Mouse (Mus musculus) macrophage (primary cell): ENCODE measurements around the gene Oscar. TPM values are rescaled to one million over a fixed set of nuclear protein-coding genes. Genes with fewer than 3 reads are reported as not detected.
"Not testable (repeated sequence)": the region's sequence is repeated elsewhere in the genome, so short reads cannot be mapped to it uniquely, and the experiment has no call there.

ENCODE experiments used
- H3K27ac ChIP-seq: fragments of 350-480 bp; formaldehyde crosslinking; 2 replicates; pipeline ENCODE4 v1.9.0; 2021
- H3K36me3 ChIP-seq: fragments of 350-480 bp; formaldehyde crosslinking; 2 replicates; pipeline ENCODE4 v1.9.0; 2021; ENCODE audit errors: inconsistent target
- H3K4me3 ChIP-seq: fragments of 350-480 bp; formaldehyde crosslinking; 2 replicates; pipeline ENCODE4 v1.9.0; 2021; ENCODE audit errors: inconsistent target
- H3K79me2 ChIP-seq: fragments of 350-480 bp; formaldehyde crosslinking; 2 replicates; pipeline ENCODE4 v1.9.0; 2021; ENCODE audit errors: inconsistent target
- WGBS: methylation state at CpG from one replicate; pipeline ENCODE4 v1.1.7; 2026; ENCODE audit warnings: inconsistent platforms; ENCODE audit not compliant: missing documents; 5-methylcytosine and 5-hydroxymethylcytosine counted together
- polyA plus RNA-seq: library from polyadenylated mRNA; stranded (reverse); fragments of 250-400 nt; gene quantifications from 3 replicates; pipeline ENCODE4 v1.2.4, GENCODE M21; 2018; ENCODE audit warnings: inconsistent platforms

The Oscar gene
- polyA plus RNA-seq, 1 experiment from 2014 or later = not detected

DNA sequence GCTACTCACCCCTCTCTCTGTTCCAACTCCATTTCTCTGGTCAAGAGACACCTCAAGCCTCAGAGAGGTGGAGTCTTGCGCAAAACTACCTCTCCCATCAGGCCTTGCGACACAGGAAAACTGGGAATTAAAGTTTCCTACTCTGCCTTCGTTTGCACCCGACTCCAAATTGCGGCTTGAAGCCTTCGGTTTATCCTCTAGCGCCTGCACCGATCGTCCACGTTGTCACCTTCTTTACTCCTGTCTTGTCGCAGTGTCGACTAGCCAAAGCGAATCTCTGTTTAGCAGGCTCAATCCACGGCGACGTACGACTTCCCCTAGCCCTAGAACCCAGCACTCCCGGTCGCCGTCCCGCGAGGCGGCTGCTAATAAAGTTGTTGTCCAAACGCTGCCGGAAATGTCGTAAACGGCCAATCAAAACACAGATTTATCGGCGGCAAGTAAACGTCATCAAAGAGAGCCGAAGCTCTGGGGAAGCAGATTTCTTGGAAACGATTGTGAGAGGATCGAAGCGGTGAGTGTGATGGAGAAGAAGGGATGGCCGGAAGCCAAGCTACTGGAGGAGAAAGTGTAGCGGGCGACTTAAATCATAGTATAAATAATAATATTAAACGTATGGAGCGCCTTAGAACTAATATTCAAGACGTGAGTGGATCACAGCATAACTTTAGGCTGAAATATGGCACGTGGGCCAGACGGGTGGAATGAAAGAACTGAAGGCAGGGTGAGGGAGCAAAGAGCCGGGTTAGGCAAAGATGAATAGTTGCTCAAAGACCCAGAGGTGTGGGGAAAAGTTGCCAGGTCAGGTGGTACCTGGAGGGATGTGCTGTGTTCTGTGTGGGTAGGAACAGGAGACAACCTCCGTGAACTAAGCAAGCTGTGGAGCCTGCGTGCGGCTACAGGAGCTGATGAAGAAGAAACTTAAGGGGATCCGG is 13.9 kb upstream of the Oscar start, which contains the start of the genes Tfpt and Prpf31:
TSS of gene Tfpt (minus strand) at position 387 of the 935 bp plus-strand sequence.
TSS of gene Prpf31 (plus strand) at position 443 of the 935 bp plus-strand sequence.
- 1% methylated on average over 46 of the region's 47 CpGs for WGBS
- peak within 1 kb of the TSS; percentile 76 for H3K27ac ChIP-seq
- H3K79me2 ChIP-seq = peaks cover 63% of the 10 kb centered on the region
- H3K36me3 ChIP-seq = peaks cover 32% of the 10 kb centered on the region
- H3K4me3 ChIP-seq = peak within 1 kb of the TSS; percentile 95

DNA sequence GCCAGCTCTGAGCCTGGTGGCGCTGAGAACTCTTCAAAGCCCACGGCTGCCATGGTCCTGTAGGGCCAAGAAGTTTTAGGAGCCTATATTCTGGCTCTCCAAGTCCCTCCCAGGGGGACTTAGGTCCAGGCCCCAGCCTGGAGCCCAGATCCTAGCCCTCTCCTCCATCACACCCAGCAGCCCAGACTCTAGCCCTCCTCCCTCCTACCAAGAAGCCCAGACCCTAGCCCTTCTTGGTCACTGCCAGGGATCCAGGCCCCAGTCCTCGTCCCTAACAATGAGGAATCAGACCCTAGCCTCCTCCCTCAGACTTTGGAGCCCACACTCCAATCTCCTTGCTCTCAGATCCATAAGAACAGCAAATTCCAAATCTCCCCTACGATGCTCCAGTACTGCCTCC is 13.1 kb upstream of the Oscar start:
- H3K36me3 ChIP-seq = peaks cover 33% of the 10 kb centered on the region
- 38% methylated on average over 4 of the region's 4 CpGs for WGBS
- peaks cover 63% of the 10 kb centered on the region for H3K79me2 ChIP-seq
- H3K27ac ChIP-seq = peak overlapping the region; percentile 76
- peak overlapping the region; percentile 95 for H3K4me3 ChIP-seq

DNA sequence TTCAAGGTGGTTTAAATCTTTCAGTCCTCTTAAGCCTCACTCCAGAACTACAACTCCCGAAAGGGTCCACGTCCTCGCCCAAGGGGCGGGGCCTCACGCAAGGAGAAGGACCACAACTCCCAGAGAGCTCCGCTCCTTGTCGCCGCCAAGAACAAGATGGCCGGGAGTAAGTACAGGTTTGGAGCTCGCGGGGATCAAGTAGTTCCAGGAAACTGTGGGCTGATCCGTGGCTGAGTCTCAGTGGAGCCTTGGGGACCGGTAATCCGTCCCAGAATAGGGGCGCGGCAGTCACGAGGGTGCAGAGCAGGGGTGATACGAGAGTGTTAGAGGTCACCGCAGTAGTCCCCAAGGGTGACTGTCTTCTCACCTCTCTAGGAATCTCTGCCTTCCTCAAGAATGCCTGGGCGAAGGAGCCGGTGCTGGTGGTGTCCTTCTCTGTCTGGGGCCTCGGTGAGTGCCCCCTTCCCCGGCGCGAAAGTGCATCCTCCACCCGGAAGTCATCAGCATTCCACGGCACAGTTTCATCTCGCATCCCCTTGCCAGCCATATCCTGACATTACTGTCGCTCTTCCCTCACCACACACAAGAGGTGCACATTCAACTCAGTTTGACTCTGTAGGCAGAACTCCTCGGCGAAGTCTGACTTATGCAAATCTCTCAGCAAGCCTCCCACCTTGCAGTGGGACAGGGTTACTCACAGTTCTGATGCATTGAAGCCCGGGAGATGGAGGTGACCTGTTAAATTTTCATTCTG is 1.5 kb upstream of the Oscar start, which contains the start of gene Ndufa3:
TSS of gene Ndufa3 (plus strand) at position 132 of the 754 bp plus-strand sequence.
- under 1% methylated on average over 32 of the region's 32 CpGs for WGBS
- H3K27ac ChIP-seq = peak within 1 kb of the TSS; percentile 60
- H3K4me3 ChIP-seq = peak within 1 kb of the TSS; percentile 97

GRCm38 (mm10) chr7:3616389-3617241 is 658 bp upstream of the Oscar start:
- Histone ChIP-seq H3K36me3 (peaks cover 15% of the 10 kb centered on the region), H3K4me3 (peak overlapping the region; percentile 97), H3K79me2 (peaks cover 25% of the 10 kb centered on the region), H3K27ac (peak overlapping the region; percentile 60; the same call in 1 of the 2 replicates)
- 48% methylated on average over 6 of the region's 6 CpGs for WGBS

More for the DNA sequence above, 1.5 kb upstream of the Oscar start, which contains the start of gene Ndufa3:
- Histone ChIP-seq H3K79me2 (peaks cover 25% of the 10 kb centered on the region), H3K36me3 (peaks cover 22% of the 10 kb centered on the region)

DNA sequence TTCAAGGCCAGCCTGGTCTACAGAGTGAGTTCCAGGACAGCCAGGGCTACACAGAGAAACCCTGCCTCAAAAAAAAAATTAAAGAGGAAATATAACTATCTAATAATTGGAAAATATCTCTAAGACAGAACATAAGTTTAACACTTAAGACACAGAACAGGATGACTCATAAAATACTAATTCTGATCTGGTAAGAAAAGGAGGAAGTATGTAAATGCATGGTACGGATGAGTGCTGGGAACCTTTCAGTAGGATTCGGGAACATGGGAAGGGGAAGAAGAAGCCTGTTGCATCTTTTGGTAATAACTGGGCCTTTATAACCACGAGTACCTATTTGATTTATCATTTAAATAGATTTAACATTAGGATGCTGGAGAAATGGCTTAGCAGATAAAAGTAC is 1.9 kb downstream of the Oscar start:
- WGBS = 44% methylated on average over 3 of the region's 3 CpGs
- Histone ChIP-seq H3K79me2 (peaks cover 19% of the 10 kb centered on the region), H3K4me3 (no peak overlapping the region), H3K27ac (no peak overlapping the region), H3K36me3 (peaks cover under 1% of the 10 kb centered on the region; the same call in 1 of the 2 replicates)

DNA sequence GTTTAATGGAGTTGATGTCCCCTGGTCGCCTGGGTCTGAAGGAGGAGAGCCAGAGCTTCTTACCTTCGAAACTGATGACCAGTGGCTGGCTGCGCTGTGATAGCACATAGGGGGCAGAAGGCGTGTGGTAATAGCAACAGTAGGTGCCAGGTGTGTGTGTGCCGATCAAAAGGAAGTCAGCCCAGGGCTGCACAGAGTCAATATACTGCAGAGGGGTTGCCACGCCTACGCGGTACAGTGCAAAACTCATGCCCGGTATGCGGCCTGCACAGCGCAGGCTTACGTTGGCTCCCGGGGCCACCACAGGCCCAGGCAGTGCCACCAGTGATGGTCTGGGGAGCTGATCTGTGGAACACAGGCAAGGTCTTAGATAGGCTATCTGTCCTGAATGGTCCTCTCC is 5.0 kb downstream of the Oscar start:
- 86% methylated on average over 13 of the region's 13 CpGs for WGBS
- H3K4me3 ChIP-seq = no peak overlapping the region

DNA sequence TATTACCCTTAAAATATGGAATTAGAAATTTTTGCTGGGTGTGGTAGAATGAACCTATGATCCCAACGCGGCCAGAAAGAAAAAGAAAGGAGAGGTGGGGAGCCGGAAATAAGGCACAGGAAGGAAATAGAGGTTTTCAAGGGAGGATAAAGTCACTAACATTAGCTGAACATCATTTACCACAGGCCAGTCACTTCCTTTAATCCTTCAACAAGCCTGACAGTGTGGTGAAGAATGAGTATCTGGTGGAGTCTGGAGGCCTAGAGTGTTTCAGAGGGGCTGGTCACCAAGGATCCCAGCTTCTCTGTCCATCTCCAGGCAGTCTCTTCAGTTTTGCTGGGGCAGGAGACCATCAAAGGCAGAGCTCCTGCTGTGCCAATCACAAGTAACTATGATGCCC is 5.5 kb downstream of the Oscar start:
- WGBS = 25% methylated on average over 2 of the region's 3 CpGs
- Histone ChIP-seq H3K27ac (no peak overlapping the region), H3K79me2 (no peaks in the 10 kb centered on the region), H3K36me3 (no peaks in the 10 kb centered on the region), H3K4me3 (no peak overlapping the region)

More for the DNA sequence above, 5.0 kb downstream of the Oscar start:
- no peak overlapping the region for H3K27ac ChIP-seq
- no peaks in the 10 kb centered on the region for H3K79me2 ChIP-seq
- H3K36me3 ChIP-seq = no peaks in the 10 kb centered on the region

DNA sequence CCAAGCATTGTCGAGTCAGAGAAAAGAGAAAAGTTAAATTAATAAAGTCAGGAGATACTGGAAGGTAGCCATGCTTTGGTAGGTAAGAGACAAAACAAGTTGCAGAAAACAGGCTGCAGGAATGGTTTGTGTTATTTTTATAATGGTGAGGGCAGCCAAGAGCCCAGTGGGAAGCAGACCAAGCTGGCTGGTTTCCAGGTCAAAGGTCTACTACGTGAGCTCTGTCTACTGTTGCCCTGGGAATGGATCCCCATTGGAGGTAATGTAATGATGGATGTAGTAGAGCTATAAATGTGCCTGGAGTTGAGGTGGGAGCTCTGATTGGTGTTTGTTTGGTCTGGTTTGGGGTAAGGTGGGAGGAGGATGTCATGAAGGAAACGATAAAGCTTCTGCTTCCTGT is 6.9 kb downstream of the Oscar start:
- 52% methylated on average over 3 of the region's 3 CpGs for WGBS
- Histone ChIP-seq H3K79me2 (no peaks in the 10 kb centered on the region), H3K4me3 (no peak overlapping the region), H3K36me3 (no peaks in the 10 kb centered on the region), H3K27ac (no peak overlapping the region)

GRCm38 (mm10) chr7:3608668-3609067 is 7.3 kb downstream of the Oscar start:
- Histone ChIP-seq H3K36me3 (no peaks in the 10 kb centered on the region), H3K27ac (no peak overlapping the region), H3K79me2 (no peaks in the 10 kb centered on the region), H3K4me3 (no peak overlapping the region)
- WGBS = 95% methylated on average over 3 of the region's 3 CpGs

DNA sequence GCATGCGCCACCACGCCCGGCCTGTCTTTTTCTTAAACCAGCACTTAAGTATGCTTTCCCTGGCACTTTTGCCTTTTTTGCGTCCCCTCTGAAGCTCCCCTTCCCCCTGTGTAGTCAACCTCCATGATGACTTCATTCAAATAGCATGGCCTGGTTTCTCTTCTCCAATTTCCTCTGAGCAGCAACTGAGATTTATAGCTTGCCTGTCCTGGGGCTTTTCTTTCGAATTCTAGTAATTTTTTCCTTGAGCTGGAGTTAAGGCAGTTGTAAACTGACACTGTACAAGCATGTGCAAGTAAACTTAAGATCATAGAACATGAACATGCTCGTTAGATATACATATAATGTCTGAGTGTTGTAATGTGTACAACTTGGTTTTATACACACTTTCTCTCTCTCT is 8.6 kb downstream of the Oscar start:
- Histone ChIP-seq H3K79me2 (no peaks in the 10 kb centered on the region), H3K4me3 (no peak overlapping the region), H3K36me3 (no peaks in the 10 kb centered on the region), H3K27ac (no peak overlapping the region)
- WGBS = 70% methylated on average over 6 of the region's 6 CpGs

- Histone ChIP-seq H3K36me3 (no peaks in the 10 kb centered on the region), H3K79me2 (no peaks in the 10 kb centered on the region), H3K27ac (no peak overlapping the region), H3K4me3 (no peak overlapping the region)
- 20% methylated on average over 2 of the region's 2 CpGs for WGBS
Observed at GRCm38 (mm10) chr7:3606798-3607197, 9.2 kb downstream of the Oscar start.

DNA sequence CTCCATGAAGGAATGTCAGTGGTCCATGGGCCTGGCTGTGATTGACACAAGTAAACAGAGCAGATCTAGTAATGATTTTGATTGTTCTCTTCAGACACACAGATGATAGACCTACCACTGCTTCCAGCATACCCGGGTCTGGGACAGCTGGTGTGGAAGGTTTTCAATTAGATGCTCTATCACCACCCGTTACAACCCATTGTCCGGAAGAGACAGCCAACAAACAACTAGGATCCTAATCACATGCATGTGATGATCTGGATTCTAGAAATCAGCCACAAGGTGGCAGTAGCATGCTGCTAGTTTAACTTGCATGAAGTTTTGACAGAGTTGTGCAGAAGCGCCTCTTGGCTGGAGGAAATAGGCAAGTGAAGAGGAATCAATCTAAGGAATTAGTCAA is 14.8 kb downstream of the Oscar start:
- Histone ChIP-seq H3K36me3 (no peaks in the 10 kb centered on the region), H3K79me2 (no peaks in the 10 kb centered on the region), H3K4me3 (no peak overlapping the region), H3K27ac (no peak overlapping the region)
- WGBS = 3% methylated on average over 4 of the region's 4 CpGs

DNA sequence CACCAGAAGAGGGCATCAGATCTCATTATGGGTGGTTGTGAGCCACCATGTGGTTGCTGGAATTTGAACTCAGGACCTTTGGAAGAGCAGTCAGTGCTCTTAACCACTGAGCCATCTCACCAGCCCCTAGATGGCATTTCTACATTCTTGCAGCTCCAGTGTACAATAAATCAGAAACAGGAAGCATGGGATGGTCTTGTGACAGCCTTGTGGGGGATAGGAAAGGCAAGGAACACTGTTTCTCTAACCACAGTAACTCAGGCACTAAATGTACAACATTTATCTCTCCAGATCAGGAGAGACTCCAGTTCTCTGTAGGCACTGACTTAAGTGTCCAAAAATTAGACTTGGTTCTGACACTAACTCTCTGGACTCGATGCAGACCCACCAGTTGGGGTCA is 18.2 kb downstream of the Oscar start:
- H3K4me3 ChIP-seq, H3K36me3 ChIP-seq, H3K79me2 ChIP-seq: not testable (repeated sequence)
- H3K27ac ChIP-seq = peak overlapping the region; percentile 42; the same call in 1 of the 2 replicates
- WGBS = 7% methylated on average over 1 of the region's 1 CpGs

DNA sequence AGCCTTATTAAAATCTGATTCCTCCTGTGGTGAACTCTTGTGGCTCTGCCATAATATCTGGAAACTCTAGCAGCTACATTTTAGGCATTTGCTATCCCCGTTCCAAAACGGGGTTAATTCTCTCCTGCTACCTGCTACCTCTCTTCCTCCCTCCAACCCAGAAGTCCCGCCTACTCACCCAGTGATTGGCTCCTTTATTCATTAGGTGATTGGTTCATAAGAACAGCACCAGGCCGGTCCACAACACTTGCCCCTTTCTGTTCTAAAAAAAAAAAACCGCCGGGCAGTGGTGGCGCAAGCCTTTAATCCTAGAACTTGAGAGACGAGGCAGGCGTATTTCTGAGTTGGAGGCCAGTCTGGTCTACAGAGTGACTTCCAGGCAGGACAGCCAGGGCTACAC is 20.8 kb downstream of the Oscar start:
- no peak overlapping the region for H3K27ac ChIP-seq
- no peaks in the 10 kb centered on the region for H3K36me3 ChIP-seq
- no peak overlapping the region for H3K4me3 ChIP-seq
- WGBS = 34% methylated on average over 9 of the region's 9 CpGs
- H3K79me2 ChIP-seq = no peaks in the 10 kb centered on the region
